Mouse (Mus musculus): ENCODE data around the gene Alk.

DNA sequence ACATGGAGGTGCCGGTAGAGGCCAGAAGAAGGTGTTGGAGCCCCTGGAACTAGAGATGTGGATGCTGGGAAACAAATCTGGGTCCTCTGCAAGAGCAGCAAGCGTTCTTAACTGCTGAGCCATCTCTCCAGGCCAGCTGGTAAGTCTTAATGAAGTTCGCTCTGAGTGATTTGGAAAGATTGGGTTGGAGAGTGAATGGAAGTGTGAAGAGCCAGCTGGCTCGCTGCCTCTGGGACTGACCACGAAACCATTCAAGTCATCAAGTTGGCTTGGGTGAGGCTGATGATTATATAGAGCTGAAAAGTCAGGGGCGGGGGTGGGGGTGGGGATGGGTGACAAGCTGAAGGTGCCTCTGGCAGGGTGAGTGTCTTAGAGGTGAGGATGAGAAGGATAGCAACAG, 599.1 kb downstream of the Alk start:
- TF ChIP-seq CTCF (IDR thresholded peaks at IDR 0.05; ENCODE audit: insufficient read depth, low read depth, low read length) (no peak), POLR2A (IDR thresholded peaks at IDR 0.05; ENCODE audit: insufficient read depth, low read depth, low read length) (no peak)
